In the genomic region with DNA sequence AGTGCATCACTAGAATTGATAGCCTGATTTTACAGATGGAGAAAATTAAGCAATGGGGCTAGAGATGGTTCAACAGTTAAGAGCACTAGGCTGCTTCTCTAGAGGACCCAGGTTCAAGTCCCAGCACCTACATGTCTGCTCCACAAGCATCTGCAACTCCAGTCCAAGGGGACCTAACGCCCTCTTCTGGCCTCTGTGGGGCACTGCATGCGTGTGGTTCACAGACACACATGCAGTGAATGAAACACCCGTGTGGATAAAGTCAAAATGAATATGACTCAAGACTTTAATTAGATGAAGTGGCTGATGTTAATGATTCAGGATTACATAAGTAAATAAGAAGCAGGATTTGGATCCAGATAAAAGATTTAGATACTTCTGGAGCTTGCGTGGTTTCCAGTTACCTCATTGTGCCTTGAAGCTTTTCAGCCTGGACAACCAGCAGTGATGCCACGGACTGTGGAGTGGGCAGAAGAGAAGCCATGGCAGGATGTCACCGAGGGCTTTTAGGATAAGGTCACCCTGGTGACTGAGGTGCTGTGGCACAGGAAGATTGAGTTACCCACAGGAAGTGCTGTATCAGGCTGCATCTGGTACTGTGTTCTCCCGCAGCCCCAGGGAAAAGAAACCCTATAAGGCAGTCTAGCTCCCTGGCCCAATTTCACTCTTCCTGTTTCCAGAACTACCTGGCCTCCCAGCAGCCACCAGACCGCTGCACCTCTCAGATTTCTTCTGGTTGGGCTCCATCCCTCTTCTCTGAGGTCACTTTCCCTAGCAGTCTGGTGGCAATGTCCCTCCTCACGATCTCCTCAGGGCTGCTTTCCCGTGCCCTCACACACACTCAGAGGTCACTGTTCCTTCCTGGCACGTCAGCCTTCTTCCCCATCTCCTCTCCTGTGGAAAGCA, we compare ENCODE assay signal across 10 mouse cellular contexts.
DNase-seq lines count a peak whose midpoint lies in the region; ATAC-seq and TF ChIP-seq lines count a peak whose summit lies in the region.
"Had no signal": no experiment of that assay in that cellular context is flagged by ENCODE, and none has a peak within 500 bp of the region (broad histone marks: within the 10 kb centered on the region; RNA-seq: fewer than 3 reads in every experiment).

No protein-coding gene starts in this region.

- H3K36me3 ChIP-seq in hindbrain, postnatal 0 days (ENCODE audit: insufficient read depth, low read length): no peaks in the 10 kb centered on the region
- H3K36me3 ChIP-seq in hindbrain, embryonic 11.5 days (ENCODE audit: control insufficient read depth, insufficient read depth, low read length): no peaks in the 10 kb centered on the region
- no peaks in the 10 kb centered on the region for H3K36me3 ChIP-seq in forebrain, embryonic 15.5 days
- 0 out of 2 replicates have a peak, but pooled peaks cover 2% of the 10 kb centered on the region for H3K36me3 ChIP-seq in neural tube, embryonic 15.5 days

- no peaks in the 10 kb centered on the region for H3K4me1 ChIP-seq in hindbrain, postnatal 0 days (ENCODE audit: insufficient read depth, low read length)
- H3K4me1 ChIP-seq in hindbrain, embryonic 11.5 days (replicated peaks; ENCODE audit: control insufficient read depth, insufficient read depth, low read length): no peaks in the 10 kb centered on the region
- no peaks in the 10 kb centered on the region for H3K4me1 ChIP-seq in forebrain, embryonic 15.5 days
- H3K4me1 ChIP-seq in neural tube, embryonic 15.5 days: peaks cover 7% of the 10 kb centered on the region; the same call in 1 of the 2 replicates

- 81% methylated on average over 11 of the region's 11 CpGs for WGBS in hindbrain, postnatal 0 days
- 80% methylated on average over 11 of the region's 11 CpGs for WGBS in hindbrain, embryonic 11.5 days
- 87% methylated on average over 11 of the region's 11 CpGs for WGBS in forebrain, embryonic 15.5 days
- WGBS in neural tube, embryonic 15.5 days: 86% methylated on average over 11 of the region's 11 CpGs

- no peaks in the 10 kb centered on the region for H3K27me3 ChIP-seq in hindbrain, postnatal 0 days (ENCODE audit: insufficient read depth, low read length)
- H3K27me3 ChIP-seq in hindbrain, embryonic 11.5 days (ENCODE audit: control insufficient read depth, insufficient read depth, low read length): no peaks in the 10 kb centered on the region
- H3K27me3 ChIP-seq in forebrain, embryonic 15.5 days: no peaks in the 10 kb centered on the region
- H3K27me3 ChIP-seq in neural tube, embryonic 15.5 days (replicated peaks): no peaks in the 10 kb centered on the region

- no peak overlapping the region for H3K4me3 ChIP-seq in hindbrain, postnatal 0 days (ENCODE audit: low read length)
- no peak overlapping the region for H3K4me3 ChIP-seq in hindbrain, embryonic 11.5 days (ENCODE audit: low read depth, low read length)
- no peak overlapping the region for H3K4me3 ChIP-seq in forebrain, embryonic 15.5 days
- H3K4me3 ChIP-seq in neural tube, embryonic 15.5 days (replicated peaks): no peak overlapping the region
- H3K4me3 ChIP-seq: myocyte had no signal

- DNase-seq in hindbrain, postnatal 0 days (ENCODE audit: low spot score): no peak
- DNase-seq in hindbrain, embryonic 11.5 days (ENCODE audit: low spot score): no peak
- peak; percentile 28 to 37 for DNase-seq in B cell, adult 2 months
- DNase-seq in T-cell, adult 2 months (ENCODE audit: low spot score): peak; percentile 15
- no peak for DNase-seq in right cerebral cortex, postnatal 36 days (ENCODE audit: low spot score in 2 of 2)
- DNase-seq: cerebellum, adult 18-20 months had no signal

- ATAC-seq in hindbrain, postnatal 0 days: no peak
- ATAC-seq in hindbrain, embryonic 11.5 days (ENCODE audit: low FRiP score): no peak
- peak; percentile 91 for ATAC-seq in hematopoietic stem cell, adult 5-6 weeks (replicated peaks in 1 of 2; ENCODE audit: insufficient read depth in 1 of 2, low FRiP score in 2 of 2, low TSS enrichment in 1 of 2, low read depth in 1 of 2, poor library complexity in 2 of 2, severe bottlenecking in 2 of 2)
- ATAC-seq in forebrain, embryonic 15.5 days (replicated peaks): no peak
- ATAC-seq in neural tube, embryonic 15.5 days (ENCODE audit: low FRiP score): no peak

- no peak overlapping the region for H3K9ac ChIP-seq in hindbrain, postnatal 0 days (replicated peaks; ENCODE audit: low read length)
- H3K9ac ChIP-seq in hindbrain, embryonic 11.5 days (ENCODE audit: low read depth, low read length): no peak overlapping the region
- H3K9ac ChIP-seq in forebrain, embryonic 15.5 days (replicated peaks): no peak overlapping the region
- H3K9ac ChIP-seq in neural tube, embryonic 15.5 days (replicated peaks): no peak overlapping the region

- peak; percentile 11; the same call in 1 of the 2 replicates for TF ChIP-seq CTCF in hindbrain, postnatal 0 days (IDR thresholded peaks at IDR 0.05; ENCODE audit: low read depth)

- H3K27ac ChIP-seq in hindbrain, postnatal 0 days: no peak overlapping the region
- H3K27ac ChIP-seq in hindbrain, embryonic 11.5 days (ENCODE audit: low read depth, low read length): no peak overlapping the region
- no peak overlapping the region for H3K27ac ChIP-seq in forebrain, embryonic 15.5 days (replicated peaks)
- H3K27ac ChIP-seq in neural tube, embryonic 15.5 days (replicated peaks): no peak overlapping the region

- H3K4me2 ChIP-seq in hindbrain, postnatal 0 days (ENCODE audit: low read depth, low read length): no peak overlapping the region
- H3K4me2 ChIP-seq in hindbrain, embryonic 11.5 days (replicated peaks; ENCODE audit: low read depth, low read length): no peak overlapping the region
- H3K4me2 ChIP-seq in forebrain, embryonic 15.5 days (replicated peaks): no peak overlapping the region
- H3K4me2 ChIP-seq in neural tube, embryonic 15.5 days: no peak overlapping the region

- H3K9me3 ChIP-seq in hindbrain, postnatal 0 days (ENCODE audit: low read length): no peaks in the 10 kb centered on the region
- H3K9me3 ChIP-seq in hindbrain, embryonic 11.5 days (ENCODE audit: control insufficient read depth, low read length): no peaks in the 10 kb centered on the region; the same call in 1 of the 2 replicates
- no peaks in the 10 kb centered on the region for H3K9me3 ChIP-seq in forebrain, embryonic 15.5 days
- H3K9me3 ChIP-seq in neural tube, embryonic 15.5 days (replicated peaks): no peaks in the 10 kb centered on the region

Comparison
In these comparisons a context has a peak if more than half of its experiments do, and no peak if none do; other contexts are left out.
1. ATAC-seq: peak in hematopoietic stem cell, adult 5-6 weeks (2 of 2); none in hindbrain, postnatal 0 days (single experiment), hindbrain, embryonic 11.5 days (single experiment), forebrain, embryonic 15.5 days (single experiment) and neural tube, embryonic 15.5 days (single experiment).
2. DNase-seq: peak in B cell, adult 2 months (2 of 2) and T-cell, adult 2 months (single experiment); none in hindbrain, postnatal 0 days (single experiment), hindbrain, embryonic 11.5 days (single experiment) and right cerebral cortex, postnatal 36 days (0 of 2).